Mouse (Mus musculus): ENCODE results near the gene Pdzrn4. TPM values are rescaled to one million over a fixed set of nuclear protein-coding genes. Genes with fewer than 3 reads are reported as not detected.

Pdzrn4 gene
- polyA plus RNA-seq, 1 experiment from 2014 or later = 1.7 TPM

DNA sequence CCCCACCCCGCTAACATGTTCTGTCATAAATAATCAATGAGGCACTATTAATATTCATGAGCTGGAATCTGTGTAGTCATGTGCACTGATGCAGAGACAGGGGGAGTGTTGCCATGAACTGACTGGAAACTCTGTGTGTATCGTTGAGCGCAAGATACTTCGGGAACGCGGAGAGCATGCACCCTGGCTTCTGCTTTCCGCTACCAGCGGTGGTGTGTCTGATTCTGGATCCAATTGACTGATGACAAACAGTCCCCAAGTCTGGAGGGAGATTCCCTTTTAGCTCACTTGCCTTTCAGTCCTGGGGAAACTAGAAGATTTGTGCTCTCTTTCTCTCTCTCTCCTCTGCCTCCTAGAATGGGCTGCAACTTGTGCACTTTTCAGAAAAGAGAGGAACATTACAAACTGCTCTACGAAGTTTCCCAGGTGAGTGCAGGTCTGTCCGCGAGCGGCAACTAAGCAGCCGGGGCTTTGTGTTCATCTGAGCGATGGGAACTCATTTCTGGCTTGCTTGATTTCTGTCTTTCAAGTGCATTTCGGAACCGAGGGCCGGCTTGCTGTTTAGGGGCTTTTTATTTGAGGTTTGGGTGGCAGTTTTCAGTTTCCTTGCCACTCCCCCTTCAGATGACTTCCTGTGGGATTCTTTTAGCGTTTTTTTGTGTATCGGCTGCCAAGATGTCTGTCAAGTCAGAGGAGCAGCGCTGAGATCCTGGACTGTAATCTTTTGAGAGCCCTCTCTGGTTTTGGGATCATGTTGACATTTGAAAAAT lies 200.5 kb downstream of the Pdzrn4 start:
- Histone ChIP-seq H3K9ac (no peak overlapping the region), H3K36me3 (no peaks in the 10 kb centered on the region), H3K27ac (no peak overlapping the region), H3K27me3 (no peaks in the 10 kb centered on the region), H3K4me2 (peak overlapping the region; percentile 60), H3K4me3 (peak overlapping the region; percentile 39), H3K4me1 (peaks cover 13% of the 10 kb centered on the region; the same call in 1 of the 2 replicates), H3K9me3 (no peaks in the 10 kb centered on the region)
- WGBS = 2% methylated on average over 20 of the region's 20 CpGs
- ATAC-seq (ENCODE audit: borderline replicate concordance, extremely low read depth, low FRiP score, low TSS enrichment) = 0 out of 2 replicates have a peak, but pooled peaks have one; percentile 31

DNA sequence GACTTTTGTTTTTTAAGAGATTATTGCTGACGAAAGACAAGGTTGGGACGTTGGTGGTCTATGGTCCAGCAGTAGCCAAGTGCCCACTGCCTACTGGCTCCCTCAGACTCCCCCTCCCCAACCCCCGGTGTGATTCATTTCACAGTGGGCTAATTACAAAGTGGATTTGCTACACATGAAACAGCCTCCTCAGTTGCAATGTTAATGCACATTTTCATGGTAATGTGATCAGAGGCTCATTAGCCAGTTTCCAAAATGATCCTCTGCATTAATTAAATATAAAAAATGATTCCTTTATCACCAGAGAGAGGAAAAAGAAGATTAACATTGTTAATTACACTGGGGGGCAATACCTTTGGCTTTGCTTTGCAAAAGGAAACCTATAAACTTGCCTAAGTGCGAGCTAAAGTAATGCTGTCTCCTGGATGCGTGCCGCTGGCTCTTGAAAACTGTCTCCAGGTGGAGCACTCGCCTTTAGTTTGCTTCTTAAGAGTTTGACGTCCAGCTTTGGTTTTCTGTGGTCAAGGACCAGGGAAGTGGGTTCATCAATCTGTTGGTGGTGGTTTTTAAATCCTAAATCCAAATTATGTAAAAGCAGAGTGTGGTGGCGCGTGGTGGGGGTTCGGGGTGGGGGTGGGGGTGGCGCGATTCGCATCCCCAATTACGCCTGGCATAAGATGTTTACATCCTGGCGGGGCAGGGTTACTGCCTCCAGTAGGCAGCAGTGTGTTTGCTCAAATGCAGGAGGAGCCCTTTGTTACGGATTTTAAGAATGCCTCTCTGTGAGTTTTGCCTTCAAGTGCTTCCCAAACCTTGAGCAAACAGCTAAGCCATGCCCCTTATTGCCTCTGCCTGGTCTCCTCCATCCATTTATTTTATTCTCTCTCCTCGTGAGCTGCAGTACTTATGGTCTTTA lies 202.0 kb downstream of the Pdzrn4 start:
- H3K27me3 ChIP-seq = no peaks in the 10 kb centered on the region
- H3K9ac ChIP-seq = 0 out of 2 replicates have a peak overlapping the region, but pooled peaks have one; percentile 23
- H3K4me2 ChIP-seq = peak overlapping the region; percentile 67
- WGBS = 2% methylated on average over 18 of the region's 18 CpGs
- peak overlapping the region; percentile 30 for H3K4me3 ChIP-seq
- H3K36me3 ChIP-seq = no peaks in the 10 kb centered on the region
- H3K27ac ChIP-seq = no peak overlapping the region
- H3K4me1 ChIP-seq = peaks cover 13% of the 10 kb centered on the region; the same call in 1 of the 2 replicates
- no peaks in the 10 kb centered on the region for H3K9me3 ChIP-seq
- ATAC-seq (ENCODE audit: borderline replicate concordance, extremely low read depth, low FRiP score, low TSS enrichment) = no peak

DNA sequence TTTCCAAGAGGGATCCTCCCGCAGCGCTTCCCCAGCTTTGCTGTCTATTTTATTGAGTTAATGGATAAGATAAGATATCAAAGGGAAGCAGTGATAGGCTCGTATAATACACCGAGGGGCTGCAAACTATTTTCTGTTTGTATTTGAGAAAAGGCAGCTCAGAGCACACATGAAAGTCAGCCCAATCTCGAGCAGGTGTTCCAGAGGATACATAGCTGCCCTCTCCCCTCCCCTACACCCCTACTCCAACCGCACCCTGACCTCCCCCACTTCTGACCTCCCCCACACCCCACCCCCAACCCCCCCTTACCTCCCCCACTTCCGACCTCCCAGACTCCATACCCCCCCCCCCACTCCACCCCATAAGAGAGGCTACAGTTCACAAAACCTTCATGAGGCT lies 202.7 kb downstream of the Pdzrn4 start:
- ATAC-seq (ENCODE audit: borderline replicate concordance, extremely low read depth, low FRiP score, low TSS enrichment) = no peak
- Histone ChIP-seq H3K9me3 (no peaks in the 10 kb centered on the region), H3K4me3 (peak overlapping the region; percentile 30; the same call in 1 of the 2 replicates), H3K4me1 (peaks cover 13% of the 10 kb centered on the region; the same call in 1 of the 2 replicates), H3K4me2 (peak overlapping the region; percentile 67), H3K27me3 (no peaks in the 10 kb centered on the region), H3K27ac (no peak overlapping the region), H3K9ac (no peak overlapping the region), H3K36me3 (no peaks in the 10 kb centered on the region)
- WGBS = 1% methylated on average over 7 of the region's 7 CpGs

DNA sequence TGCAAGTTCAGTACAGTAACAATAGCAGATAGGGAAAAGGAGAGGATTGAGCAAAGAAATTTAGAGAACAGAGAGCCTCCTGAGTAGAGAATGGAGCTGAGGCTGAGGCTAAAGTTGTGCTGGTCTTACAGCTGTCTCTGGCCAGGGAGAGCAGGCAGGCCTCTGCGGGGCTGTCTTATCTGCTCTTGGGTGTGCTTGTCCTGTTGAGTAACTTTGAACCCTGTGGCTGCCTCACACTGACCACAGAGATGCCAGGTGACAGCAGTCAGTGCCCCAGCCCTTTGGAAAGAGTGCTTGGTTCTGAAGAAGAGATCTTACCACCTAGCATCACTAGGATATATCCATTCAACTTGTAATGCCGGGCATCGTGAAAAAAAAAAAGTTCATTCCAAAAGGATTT lies 214.2 kb downstream of the Pdzrn4 start:
- H3K36me3 ChIP-seq = no peaks in the 10 kb centered on the region
- no peaks in the 10 kb centered on the region for H3K27me3 ChIP-seq
- no peaks in the 10 kb centered on the region for H3K4me1 ChIP-seq
- no peaks in the 10 kb centered on the region for H3K9me3 ChIP-seq
- no peak overlapping the region for H3K9ac ChIP-seq
- ATAC-seq (ENCODE audit: borderline replicate concordance, extremely low read depth, low FRiP score, low TSS enrichment) = no peak
- WGBS = 71% methylated on average over 3 of the region's 3 CpGs
- H3K27ac ChIP-seq = no peak overlapping the region
- no peak overlapping the region for H3K4me3 ChIP-seq
- H3K4me2 ChIP-seq = no peak overlapping the region

DNA sequence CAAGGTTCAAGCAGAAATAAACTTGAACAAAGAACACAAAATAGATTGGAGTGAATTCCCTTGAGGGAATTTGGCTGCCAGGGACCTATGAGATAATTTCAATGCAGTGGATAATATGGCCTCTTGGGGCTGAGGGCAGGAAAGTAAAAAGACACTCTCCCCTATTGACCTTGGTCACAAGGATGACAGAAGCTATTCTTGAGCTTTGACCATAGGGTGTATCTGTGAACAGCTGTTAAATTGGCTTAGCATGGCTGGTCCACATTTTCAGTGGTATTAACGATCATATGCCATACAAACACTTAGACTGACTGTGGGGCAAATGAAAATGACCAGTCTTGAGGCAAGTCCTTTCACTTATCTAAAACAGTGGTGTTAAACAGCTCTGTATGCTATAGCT lies 215.7 kb downstream of the Pdzrn4 start:
- Histone ChIP-seq H3K4me2 (no peak overlapping the region), H3K4me1 (no peaks in the 10 kb centered on the region), H3K27ac (no peak overlapping the region), H3K9ac (no peak overlapping the region), H3K9me3 (no peaks in the 10 kb centered on the region), H3K36me3 (no peaks in the 10 kb centered on the region), H3K4me3 (no peak overlapping the region), H3K27me3 (no peaks in the 10 kb centered on the region)
- WGBS = 81% methylated on average over 1 of the region's 1 CpGs
- no peak for ATAC-seq (ENCODE audit: borderline replicate concordance, extremely low read depth, low FRiP score, low TSS enrichment)

DNA sequence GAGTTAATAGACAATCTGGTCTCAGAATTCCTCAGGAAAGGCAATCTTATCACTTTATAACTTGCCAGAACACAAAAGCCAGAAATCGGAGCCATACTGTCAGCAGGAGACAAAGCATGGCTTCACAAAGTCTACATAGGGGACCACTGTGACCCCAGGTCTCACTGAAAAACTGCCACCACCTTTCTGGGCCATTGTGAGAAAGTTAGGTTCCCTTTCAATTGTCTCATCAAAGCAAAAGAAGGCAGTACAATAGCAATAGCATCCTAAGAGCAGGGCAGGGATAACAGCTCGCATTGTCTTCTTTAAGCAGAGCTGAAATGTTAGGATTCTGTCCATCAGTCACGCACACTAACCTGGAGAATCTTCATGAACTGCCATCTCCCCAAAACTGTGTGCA lies 216.5 kb downstream of the Pdzrn4 start:
- Histone ChIP-seq H3K9ac (no peak overlapping the region), H3K36me3 (no peaks in the 10 kb centered on the region), H3K27ac (no peak overlapping the region), H3K27me3 (no peaks in the 10 kb centered on the region), H3K4me2 (no peak overlapping the region), H3K4me1 (no peaks in the 10 kb centered on the region), H3K4me3 (no peak overlapping the region), H3K9me3 (no peaks in the 10 kb centered on the region)
- 83% methylated on average over 3 of the region's 3 CpGs for WGBS
- ATAC-seq (ENCODE audit: borderline replicate concordance, extremely low read depth, low FRiP score, low TSS enrichment) = no peak

DNA sequence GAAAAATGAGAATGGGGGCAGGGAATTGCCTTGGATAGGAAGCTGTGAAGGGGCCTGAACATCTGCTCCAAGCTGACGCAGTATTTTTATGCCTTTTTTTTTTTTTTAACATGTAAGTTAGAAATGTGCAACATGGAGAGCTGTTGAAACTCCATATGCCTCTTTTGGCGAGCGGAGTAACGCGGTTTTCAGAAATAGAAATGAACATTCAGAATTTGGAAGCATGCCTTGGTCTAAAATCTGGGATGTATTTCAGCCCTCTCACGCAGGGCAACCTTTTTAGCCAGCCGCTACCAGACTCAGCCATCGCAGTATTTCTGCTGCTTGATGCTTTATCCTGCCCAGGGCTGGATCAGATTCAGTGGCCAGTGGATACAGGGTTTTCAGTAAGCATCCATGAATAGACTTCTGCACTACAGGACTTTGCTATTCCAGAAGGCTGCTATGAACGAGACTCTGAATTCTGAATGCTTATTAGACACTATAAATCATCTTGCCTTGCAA lies 225.1 kb downstream of the Pdzrn4 start:
- 63% methylated on average over 9 of the region's 9 CpGs for WGBS

DNA sequence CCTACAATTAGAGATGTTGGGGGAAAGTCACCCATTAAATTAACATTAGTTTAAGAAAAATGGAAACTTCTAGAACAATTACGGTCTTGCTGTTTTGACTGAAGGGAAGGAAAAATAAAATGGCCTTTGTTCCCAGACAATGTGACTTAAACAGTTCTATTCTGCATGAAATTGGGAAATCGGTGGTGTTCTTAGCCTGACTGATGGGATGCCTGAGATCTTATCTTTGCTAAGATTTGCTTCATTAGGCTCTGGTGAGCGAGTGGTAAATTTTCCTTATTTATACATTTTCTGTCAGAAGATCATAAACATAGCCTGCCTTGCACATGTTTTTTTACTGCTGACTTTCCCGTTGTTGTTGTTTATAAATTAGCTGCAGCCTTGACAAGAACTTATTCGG lies 225.6 kb downstream of the Pdzrn4 start:
- Histone ChIP-seq H3K9me3 (no peaks in the 10 kb centered on the region), H3K4me3 (no peak overlapping the region), H3K27me3 (no peaks in the 10 kb centered on the region), H3K36me3 (no peaks in the 10 kb centered on the region), H3K4me1 (0 out of 2 replicates have a peak, but pooled peaks cover 6% of the 10 kb centered on the region), H3K27ac (peak overlapping the region; percentile 63), H3K4me2 (no peak overlapping the region), H3K9ac (no peak overlapping the region)
- 38% methylated on average over 5 of the region's 5 CpGs for WGBS
- peak; percentile 63; the same call in 1 of the 2 replicates for ATAC-seq (ENCODE audit: borderline replicate concordance, extremely low read depth, low FRiP score, low TSS enrichment)

More for the DNA sequence above, 225.1 kb downstream of the Pdzrn4 start:
- H3K4me3 ChIP-seq = no peak overlapping the region
- H3K9ac ChIP-seq = no peak overlapping the region
- no peaks in the 10 kb centered on the region for H3K36me3 ChIP-seq
- peak overlapping the region; percentile 63 for H3K27ac ChIP-seq
- ATAC-seq (ENCODE audit: borderline replicate concordance, extremely low read depth, low FRiP score, low TSS enrichment) = peak; percentile 49; the same call in 1 of the 2 replicates
- H3K4me1 ChIP-seq = 0 out of 2 replicates have a peak, but pooled peaks cover 6% of the 10 kb centered on the region
- H3K9me3 ChIP-seq = no peaks in the 10 kb centered on the region
- no peaks in the 10 kb centered on the region for H3K27me3 ChIP-seq
- no peak overlapping the region for H3K4me2 ChIP-seq

DNA sequence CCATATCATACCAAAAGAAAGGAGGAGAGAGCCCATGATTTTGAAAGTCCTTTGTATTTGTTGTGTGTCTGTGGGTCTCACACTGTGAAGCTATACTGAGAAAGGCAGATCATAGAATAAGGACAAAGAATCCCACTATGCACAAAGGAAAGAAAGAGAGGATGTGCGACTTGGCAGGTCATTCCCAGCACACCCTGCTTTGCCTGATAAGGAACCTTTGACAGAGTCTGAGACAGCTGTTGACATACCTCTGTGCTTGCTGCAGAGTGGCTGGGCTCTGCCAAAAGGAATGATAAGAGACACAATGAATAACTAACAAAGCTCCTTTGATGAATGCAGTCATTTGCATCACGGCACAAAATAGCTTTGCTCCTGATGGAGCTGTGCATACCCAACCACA lies 232.5 kb downstream of the Pdzrn4 start:
- Histone ChIP-seq H3K9me3 (no peaks in the 10 kb centered on the region), H3K9ac (no peak overlapping the region), H3K27ac (no peak overlapping the region), H3K4me1 (no peaks in the 10 kb centered on the region), H3K27me3 (no peaks in the 10 kb centered on the region), H3K36me3 (no peaks in the 10 kb centered on the region), H3K4me2 (no peak overlapping the region), H3K4me3 (no peak overlapping the region)
- WGBS = 13% methylated on average over 2 of the region's 2 CpGs
- no peak for ATAC-seq (ENCODE audit: borderline replicate concordance, extremely low read depth, low FRiP score, low TSS enrichment)

DNA sequence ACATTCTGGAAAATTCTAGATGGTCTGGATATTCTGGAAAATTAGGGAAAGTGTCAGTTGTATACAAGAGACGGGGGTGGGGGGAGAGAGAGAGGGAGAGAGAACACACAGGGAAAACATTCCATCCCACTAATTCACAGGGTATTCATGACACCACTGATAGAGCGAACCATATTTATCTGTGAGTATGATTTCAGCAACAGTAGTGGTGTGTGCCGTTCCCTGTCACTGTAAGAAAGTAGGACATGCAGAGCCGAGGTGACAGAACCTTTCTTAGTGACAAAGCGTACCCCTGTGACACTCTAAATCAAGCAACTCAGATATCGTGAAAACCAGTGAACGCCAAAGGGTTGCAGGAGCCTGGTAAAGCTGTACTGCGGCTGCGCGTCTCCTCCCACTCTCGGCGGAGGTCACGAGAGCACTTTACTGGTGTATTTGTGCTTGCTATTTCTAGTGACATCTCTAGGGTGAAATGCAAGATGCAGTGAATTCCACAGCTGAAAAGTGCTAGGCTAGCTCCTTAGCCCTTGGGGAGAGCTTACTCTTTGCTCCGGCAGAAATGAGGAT lies 237.4 kb downstream of the Pdzrn4 start:
- Histone ChIP-seq H3K36me3 (no peaks in the 10 kb centered on the region), H3K9ac (no peak overlapping the region), H3K4me3 (no peak overlapping the region), H3K4me2 (no peak overlapping the region), H3K27ac (no peak overlapping the region), H3K27me3 (no peaks in the 10 kb centered on the region), H3K4me1 (no peaks in the 10 kb centered on the region), H3K9me3 (no peaks in the 10 kb centered on the region)
- no peak for ATAC-seq (ENCODE audit: borderline replicate concordance, extremely low read depth, low FRiP score, low TSS enrichment)
- WGBS = 72% methylated on average over 14 of the region's 14 CpGs

DNA sequence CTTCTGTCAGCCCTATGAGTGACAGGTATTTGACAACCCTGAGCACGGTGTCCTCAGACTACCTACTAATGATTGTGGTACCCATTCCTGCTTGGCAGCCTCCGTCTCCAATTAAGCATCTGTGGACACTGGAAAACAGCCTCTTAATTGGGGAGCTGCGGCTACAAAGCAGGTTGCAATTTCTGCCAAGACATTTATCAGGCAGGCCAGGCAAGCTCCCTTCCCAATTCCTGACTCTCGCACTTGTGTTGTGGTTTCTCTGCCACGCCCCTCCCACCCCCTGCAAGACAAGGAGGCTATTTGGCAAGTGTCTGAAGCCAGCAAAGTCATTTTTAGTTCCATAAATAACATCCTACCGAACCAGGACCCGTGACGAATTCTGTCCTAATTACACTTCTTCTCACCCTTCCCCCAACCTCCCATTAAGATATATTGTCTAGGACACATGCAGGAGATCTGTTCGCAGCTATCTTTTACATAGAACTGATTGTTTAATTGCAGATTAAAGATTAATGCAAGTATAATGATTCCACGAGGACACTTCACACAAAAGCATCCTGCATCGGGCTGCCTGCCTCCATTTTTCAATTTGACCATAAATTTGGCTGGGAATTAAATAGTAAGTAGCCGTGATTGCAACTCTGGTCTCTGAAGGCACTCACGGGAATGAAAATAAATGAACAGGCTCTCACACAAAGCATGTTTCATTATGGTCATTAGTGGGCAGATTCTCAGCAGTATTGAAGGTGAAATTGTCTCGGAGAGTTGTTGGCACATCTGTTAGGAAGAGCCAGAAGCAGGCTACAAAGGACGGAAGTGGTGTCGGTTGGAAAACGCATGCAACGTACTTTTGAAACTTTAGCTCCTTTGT lies 243.8 kb downstream of the Pdzrn4 start:
- Histone ChIP-seq H3K9ac (no peak overlapping the region), H3K4me3 (no peak overlapping the region), H3K36me3 (no peaks in the 10 kb centered on the region), H3K9me3 (no peaks in the 10 kb centered on the region), H3K4me1 (no peaks in the 10 kb centered on the region), H3K27ac (no peak overlapping the region), H3K27me3 (no peaks in the 10 kb centered on the region), H3K4me2 (no peak overlapping the region)
- whole genome bisulfite sequencing = 63% methylated on average over 18 of the region's 18 CpGs
- no peak for ATAC-seq (ENCODE audit: borderline replicate concordance, extremely low read depth, low FRiP score, low TSS enrichment)

Measured in lung, embryonic 15.5 days (tissue).